Mouse (Mus musculus): ENCODE data around the gene Wdr13.

Gene Wdr13
- long read RNA-seq, experiment 1, full-length matches to known transcripts = 6 of 13 reads
- long read RNA-seq, experiment 1, partial matches to known transcripts = 5 of 13 reads
- long read RNA-seq, experiment 1, other reads (novel, unspliced or antisense) = 2 of 13 reads
- long read RNA-seq, experiment 2, full-length matches to known transcripts = 5 of 20 reads
- long read RNA-seq, experiment 2, partial matches to known transcripts = 8 of 20 reads
- long read RNA-seq, experiment 2, other reads (novel, unspliced or antisense) = 7 of 20 reads

GRCm38 (mm10) chrX:8132017-8132976 lies at the start of gene Wdr13:
Gene Wdr13 (minus strand): TSS chrX:8132892.
- intact Hi-C loops (cut with DNase I) = no loop called here

GRCm38 (mm10) chrX:8179646-8180045 lies 47.0 kb upstream of the Wdr13 start:
- intact Hi-C loops (cut with DNase I) = no loop called here

GRCm38 (mm10) chrX:8178871-8179270 lies 46.2 kb upstream of the Wdr13 start:
- intact Hi-C loops (cut with DNase I) = no loop called here

- intact Hi-C loops (cut with DNase I) = no loop called here
Observed at GRCm38 (mm10) chrX:8175504-8176385, 43.1 kb upstream of the Wdr13 start, which contains the start of gene Tbc1d25. Gene Tbc1d25 (minus strand): TSS chrX:8176181.

- intact Hi-C loops (cut with DNase I) = no loop called here
Observed at GRCm38 (mm10) chrX:8175169-8175503, 42.4 kb upstream of the Wdr13 start.

GRCm38 (mm10) chrX:8167716-8168647 lies 35.3 kb upstream of the Wdr13 start:
- intact Hi-C loops (cut with DNase I) = no loop called here

GRCm38 (mm10) chrX:8164471-8164870 lies 31.8 kb upstream of the Wdr13 start:
- intact Hi-C loops (cut with DNase I) = no loop called here

- intact Hi-C loops (cut with DNase I) = no loop called here
Observed at GRCm38 (mm10) chrX:8163076-8163475, 30.4 kb upstream of the Wdr13 start.

- intact Hi-C loops (cut with DNase I) = no loop called here
Observed at GRCm38 (mm10) chrX:8145153-8145991, 12.7 kb upstream of the Wdr13 start, which contains the start of gene Rbm3. Gene Rbm3 (minus strand): TSS chrX:8145880.

- intact Hi-C loops (cut with DNase I) = no loop called here
Observed at GRCm38 (mm10) chrX:8143750-8144149, 11.1 kb upstream of the Wdr13 start.

- intact Hi-C loops (cut with DNase I) = no loop called here
Observed at GRCm38 (mm10) chrX:8142948-8143347, 10.3 kb upstream of the Wdr13 start.

GRCm38 (mm10) chrX:8141058-8141457 lies 8.4 kb upstream of the Wdr13 start:
- intact Hi-C loops (cut with DNase I) = no loop called here

- intact Hi-C loops (cut with DNase I) = no loop called here
Observed at GRCm38 (mm10) chrX:8140446-8140845, 7.8 kb upstream of the Wdr13 start.

- intact Hi-C loops (cut with DNase I) = no loop called here
Observed at GRCm38 (mm10) chrX:8139480-8139879, 6.8 kb upstream of the Wdr13 start.

GRCm38 (mm10) chrX:8135886-8136285 lies 3.2 kb upstream of the Wdr13 start:
- intact Hi-C loops (cut with DNase I) = no loop called here

- intact Hi-C loops (cut with DNase I) = no loop called here
Observed at GRCm38 (mm10) chrX:8131393-8131792, 1.3 kb downstream of the Wdr13 start.

GRCm38 (mm10) chrX:8125235-8125634 lies 7.5 kb downstream of the Wdr13 start:
- intact Hi-C loops (cut with DNase I) = no loop called here

GRCm38 (mm10) chrX:8123821-8124470 lies 8.7 kb downstream of the Wdr13 start:
- intact Hi-C loops (cut with DNase I) = no loop called here

- intact Hi-C loops (cut with DNase I) = loop anchor here (5.0 to 10.0 kb wide), 2 partner anchors 85 to 192 kb away; partner anchors contain the start of gene Eras
Observed at GRCm38 (mm10) chrX:8117264-8117663, 15.4 kb downstream of the Wdr13 start.

Data from adrenal gland (tissue).